Mouse (Mus musculus): ENCODE measurements around the gene Plekha1. TPM values are rescaled to one million over a fixed set of nuclear protein-coding genes. Genes with fewer than 3 reads are reported as not detected.

Gene Plekha1
- total RNA-seq, 2 experiments from 2014 or later, result 25.4 to 34.8 TPM

DNA sequence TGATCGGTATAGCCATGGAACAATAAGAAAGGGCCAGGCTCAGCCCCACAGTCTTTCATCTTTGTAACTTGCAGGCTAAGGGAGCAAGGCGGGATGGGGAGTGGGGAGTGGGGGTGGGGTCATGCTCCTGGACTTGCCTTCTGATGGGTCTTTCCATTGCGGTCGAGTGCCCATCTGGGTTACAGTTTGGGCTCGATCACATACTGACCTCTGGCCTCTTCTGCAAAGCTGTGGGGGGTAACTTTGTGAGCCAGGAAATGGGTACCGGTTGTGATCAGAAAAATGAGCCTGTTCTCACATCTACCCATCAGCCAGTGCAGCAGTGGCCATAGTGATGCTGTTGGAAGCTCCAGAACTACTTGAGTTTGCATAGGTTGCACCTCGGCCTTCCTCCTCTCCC is 93.0 kb downstream of the Plekha1 start:
- no peak for DNase-seq

DNA sequence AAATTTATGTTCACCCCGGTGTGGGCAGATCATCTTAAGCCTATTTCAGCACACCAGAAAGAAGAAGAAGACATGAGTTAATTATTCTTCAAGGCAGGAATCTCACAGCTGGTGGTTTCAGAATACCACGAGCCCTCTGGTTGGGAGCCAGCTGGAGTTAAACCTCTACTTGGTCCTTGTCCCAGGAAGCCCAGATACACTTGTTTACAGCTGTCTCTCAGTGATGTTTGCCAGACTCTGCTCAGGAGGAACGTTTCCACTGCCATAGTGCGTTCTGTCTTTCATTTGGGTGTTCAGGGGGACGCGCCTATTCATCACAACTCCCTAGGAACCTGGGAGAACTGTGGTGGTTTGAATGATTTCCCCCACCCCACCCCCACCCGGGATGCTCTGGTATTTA is 94.3 kb downstream of the Plekha1 start:
- no peak for DNase-seq

DNA sequence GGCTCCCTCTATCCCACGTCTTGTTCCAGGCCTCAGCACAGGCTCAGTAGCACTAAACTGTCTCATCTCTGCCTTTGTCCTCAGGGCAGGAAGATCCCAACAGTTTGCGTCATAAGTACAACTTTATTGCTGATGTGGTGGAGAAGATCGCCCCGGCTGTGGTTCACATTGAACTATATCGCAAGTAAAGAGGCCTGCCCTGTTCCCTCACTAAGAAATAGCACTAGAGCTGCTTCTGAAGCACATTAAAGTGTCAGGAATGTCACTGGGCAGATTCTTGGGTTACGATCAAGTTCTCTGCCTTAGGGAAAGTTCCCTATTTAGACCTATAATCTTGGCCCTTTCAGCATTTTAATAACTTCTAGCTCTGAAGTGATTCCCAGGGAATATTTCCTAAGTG is 95.9 kb downstream of the Plekha1 start:
- DNase-seq, result no peak

Small RNA genes lying within 50 kb of the gene (microRNA-seq; reads per million reads assigned to microRNA genes)
- not detected for gene Mir7061

Other genes with a start within 250 kb of the Plekha1 start
- gene Btbd16, start 91.7 kb upstream of the Plekha1 start, total RNA-seq (2021), result under 1 TPM in 1 of 2 experiments, not detected in 1; 0.18 TPM
- gene Htra1, start 70.4 kb downstream of the Plekha1 start, total RNA-seq (2021), result 10 to 100 TPM; 76.1 to 89.5 TPM
- under 1 TPM; 0.06 to 0.15 TPM for gene Dmbt1, start 166.3 kb downstream of the Plekha1 start, total RNA-seq (2021)